Mouse (Mus musculus): ENCODE data around the gene Mylk4.

GRCm38 (mm10) chr13:32823126-32823525 is 39.4 kb upstream of the Mylk4 start:
- TF ChIP-seq POLR2A (IDR thresholded peaks at IDR 0.05; ENCODE audit: insufficient read depth, low read length) (no peak), CTCF (IDR thresholded peaks at IDR 0.05; ENCODE audit: low read depth, low read length) (no peak), EP300 (IDR thresholded peaks at IDR 0.05; ENCODE audit: insufficient read depth, low read depth, low read length) (no peak)

All from ES-Bruce4 (cell line).